Mouse (Mus musculus) embryonic facial prominence, embryonic 15.5 days (tissue): ENCODE results near the gene Pld1. TPM values are rescaled to one million over a fixed set of nuclear protein-coding genes. Genes with fewer than 3 reads are reported as not detected.
"Not testable (repeated sequence)": the region's sequence is repeated elsewhere in the genome, so short reads cannot be mapped to it uniquely, and the experiment has no call there.

Source experiments
- ATAC-seq: fragments of 200-750 bp; cut with Nextera tagmentation; 2 replicates; pipeline ENCODE4 v1.8.0; 2017; ENCODE audit warnings: low read depth, moderate TSS enrichment; ENCODE audit not compliant: insufficient number of reproducible peaks, low FRiP score, low TSS enrichment
- H3K27ac ChIP-seq: fragments of 300-500 bp; sonication (generic); replicated peaks from 2 replicates; pipeline ENCODE4 v1.5.1; 2015; ENCODE audit warnings: mild to moderate bottlenecking, inconsistent platforms
- H3K27me3 ChIP-seq: fragments of 300-500 bp; sonication (generic); 2 replicates; pipeline ENCODE4 v1.6.1; 2015; ENCODE audit warnings: inconsistent platforms
- H3K36me3 ChIP-seq: fragments of 300-500 bp; sonication (generic); 2 replicates; pipeline ENCODE4 v1.6.1; 2015; ENCODE audit warnings: mild to moderate bottlenecking, inconsistent platforms
- H3K4me1 ChIP-seq: fragments of 300-500 bp; sonication (generic); 2 replicates; pipeline ENCODE4 v1.6.1; 2015; ENCODE audit warnings: inconsistent platforms
- H3K4me2 ChIP-seq: fragments of 300-500 bp; sonication (generic); replicated peaks from 2 replicates; pipeline ENCODE4 v1.6.1; 2015; ENCODE audit warnings: mild to moderate bottlenecking, inconsistent platforms
- H3K4me3 ChIP-seq: fragments of 300-500 bp; sonication (generic); replicated peaks from 2 replicates; pipeline ENCODE4 v1.5.1; 2015; ENCODE audit warnings: mild to moderate bottlenecking, inconsistent platforms
- H3K9ac ChIP-seq: fragments of 300-500 bp; sonication (generic); 2 replicates; pipeline ENCODE4 v1.6.1; 2015; ENCODE audit warnings: inconsistent platforms
- H3K9me3 ChIP-seq: fragments of 300-500 bp; sonication (generic); replicated peaks from 2 replicates; pipeline ENCODE4 v1.6.1; 2016; ENCODE audit warnings: inconsistent platforms
- WGBS: fragments of 180-500 bp; shearing (Covaris S2); methylation state at CpG from one replicate; pipeline ENCODE4 v1.1.7; 2015; 5-methylcytosine and 5-hydroxymethylcytosine counted together
- polyA plus RNA-seq: library from polyadenylated mRNA; unstranded; fragments of >200 nt; fragmentation: Nextera tagmentation; extraction: Ambion mirVana; gene quantifications from 2 replicates; pipeline ENCODE4 v1.2.1, GENCODE M21; 2015

Pld1 gene
- polyA plus RNA-seq, 1 experiment from 2014 or later, result 6.4 TPM

- Histone ChIP-seq H3K4me1 (no peaks in the 10 kb centered on the region), H3K4me2 (no peak overlapping the region), H3K27ac (no peak overlapping the region), H3K36me3 (no peaks in the 10 kb centered on the region), H3K9me3 (no peaks in the 10 kb centered on the region), H3K27me3 (no peaks in the 10 kb centered on the region), H3K9ac (no peak overlapping the region), H3K4me3 (no peak overlapping the region)
- ATAC-seq, result no peak
- 72% methylated on average over 14 of the region's 14 CpGs for WGBS
Measured at GRCm38 (mm10) chr3:27918656-27919436, 19.6 kb upstream of the Pld1 start.

- H3K4me1 ChIP-seq, result no peaks in the 10 kb centered on the region
- no peak overlapping the region for H3K4me2 ChIP-seq
- no peak overlapping the region for H3K9ac ChIP-seq
- no peak overlapping the region for H3K4me3 ChIP-seq
- WGBS, result 85% methylated on average over 11 of the region's 11 CpGs
- no peaks in the 10 kb centered on the region for H3K27me3 ChIP-seq
- H3K36me3 ChIP-seq, result no peaks in the 10 kb centered on the region
- no peak overlapping the region for H3K27ac ChIP-seq
- no peak for ATAC-seq
- H3K9me3 ChIP-seq, result no peaks in the 10 kb centered on the region
Measured at GRCm38 (mm10) chr3:27921268-27922020, 17.1 kb upstream of the Pld1 start.

- H3K36me3 ChIP-seq, result no peaks in the 10 kb centered on the region
- H3K9ac ChIP-seq, result no peak overlapping the region
- ATAC-seq, result no peak
- H3K27ac ChIP-seq, result no peak overlapping the region
- H3K4me3 ChIP-seq, result no peak overlapping the region
- no peaks in the 10 kb centered on the region for H3K27me3 ChIP-seq
- no peaks in the 10 kb centered on the region for H3K4me1 ChIP-seq
- no peak overlapping the region for H3K4me2 ChIP-seq
- WGBS, result 71% methylated on average over 3 of the region's 3 CpGs
- no peaks in the 10 kb centered on the region for H3K9me3 ChIP-seq
Measured at GRCm38 (mm10) chr3:27924037-27924436, 14.5 kb upstream of the Pld1 start.

GRCm38 (mm10) chr3:27929219-27929618 is 9.3 kb upstream of the Pld1 start:
- WGBS, result 82% methylated on average over 4 of the region's 4 CpGs
- no peaks in the 10 kb centered on the region for H3K4me1 ChIP-seq
- no peak overlapping the region for H3K27ac ChIP-seq

GRCm38 (mm10) chr3:27932391-27932790 is 6.1 kb upstream of the Pld1 start:
- H3K4me1 ChIP-seq, result 0 out of 2 replicates have a peak, but pooled peaks cover 5% of the 10 kb centered on the region
- H3K9ac ChIP-seq, result no peak overlapping the region
- no peaks in the 10 kb centered on the region for H3K9me3 ChIP-seq
- H3K27me3 ChIP-seq, result no peaks in the 10 kb centered on the region
- no peaks in the 10 kb centered on the region for H3K36me3 ChIP-seq
- no peak overlapping the region for H3K4me3 ChIP-seq
- no peak overlapping the region for H3K27ac ChIP-seq
- 83% methylated on average over 5 of the region's 5 CpGs for WGBS
- no peak overlapping the region for H3K4me2 ChIP-seq
- ATAC-seq, result no peak

More at GRCm38 (mm10) chr3:27929219-27929618, 9.3 kb upstream of the Pld1 start:
- no peak for ATAC-seq
- H3K9ac ChIP-seq, result no peak overlapping the region
- H3K4me2 ChIP-seq, result no peak overlapping the region
- H3K9me3 ChIP-seq, result no peaks in the 10 kb centered on the region
- H3K4me3 ChIP-seq, result no peak overlapping the region
- H3K27me3 ChIP-seq, result no peaks in the 10 kb centered on the region
- H3K36me3 ChIP-seq, result no peaks in the 10 kb centered on the region

- Histone ChIP-seq H3K27ac (no peak overlapping the region), H3K9me3 (no peaks in the 10 kb centered on the region), H3K27me3 (no peaks in the 10 kb centered on the region), H3K36me3 (no peaks in the 10 kb centered on the region), H3K4me3 (no peak overlapping the region), H3K9ac (no peak overlapping the region), H3K4me2 (no peak overlapping the region), H3K4me1 (peaks cover 24% of the 10 kb centered on the region)
- no peak for ATAC-seq
- 80% methylated on average over 3 of the region's 3 CpGs for WGBS
Measured at GRCm38 (mm10) chr3:27935644-27936043, 2.9 kb upstream of the Pld1 start.

GRCm38 (mm10) chr3:27936731-27937130 is 1.8 kb upstream of the Pld1 start:
- peaks cover 32% of the 10 kb centered on the region for H3K4me1 ChIP-seq
- no peaks in the 10 kb centered on the region for H3K27me3 ChIP-seq
- no peak overlapping the region for H3K27ac ChIP-seq
- no peak overlapping the region for H3K9ac ChIP-seq
- 76% methylated on average over 5 of the region's 5 CpGs for WGBS
- no peak overlapping the region for H3K4me3 ChIP-seq
- H3K36me3 ChIP-seq, result no peaks in the 10 kb centered on the region
- no peak for ATAC-seq
- no peaks in the 10 kb centered on the region for H3K9me3 ChIP-seq
- H3K4me2 ChIP-seq, result no peak overlapping the region

- H3K4me2 ChIP-seq, result peak overlapping the region; percentile 97
- H3K9me3 ChIP-seq, result no peaks in the 10 kb centered on the region
- H3K27ac ChIP-seq, result no peak overlapping the region
- no peaks in the 10 kb centered on the region for H3K27me3 ChIP-seq
- 52% methylated on average over 13 of the region's 13 CpGs for WGBS
- ATAC-seq, result no peak
- H3K4me1 ChIP-seq, result peaks cover 36% of the 10 kb centered on the region
- no peak overlapping the region for H3K4me3 ChIP-seq
- H3K9ac ChIP-seq, result no peak overlapping the region
- H3K36me3 ChIP-seq, result no peaks in the 10 kb centered on the region
Measured at GRCm38 (mm10) chr3:27937144-27938110, 1.1 kb upstream of the Pld1 start.

- no peak overlapping the region for H3K4me3 ChIP-seq
- WGBS, result 46% methylated on average over 3 of the region's 3 CpGs
- H3K9ac ChIP-seq, result no peak overlapping the region
- no peaks in the 10 kb centered on the region for H3K9me3 ChIP-seq
- no peak for ATAC-seq
- no peaks in the 10 kb centered on the region for H3K27me3 ChIP-seq
- H3K4me2 ChIP-seq, result no peak overlapping the region
- peaks cover 36% of the 10 kb centered on the region for H3K4me1 ChIP-seq
- H3K36me3 ChIP-seq, result no peaks in the 10 kb centered on the region
- H3K27ac ChIP-seq, result no peak overlapping the region
Measured at GRCm38 (mm10) chr3:27941634-27942033, 3.1 kb downstream of the Pld1 start.

- no peak overlapping the region for H3K4me2 ChIP-seq
- 0 out of 2 replicates have a peak overlapping the region, but pooled peaks have one; percentile 17 for H3K27ac ChIP-seq
- H3K27me3 ChIP-seq, result no peaks in the 10 kb centered on the region
- no peak overlapping the region for H3K4me3 ChIP-seq
- no peak for ATAC-seq
- H3K9ac ChIP-seq, result no peak overlapping the region
- 75% methylated on average over 7 of the region's 7 CpGs for WGBS
- no peaks in the 10 kb centered on the region for H3K36me3 ChIP-seq
- no peaks in the 10 kb centered on the region for H3K9me3 ChIP-seq
- peaks cover 26% of the 10 kb centered on the region for H3K4me1 ChIP-seq
Measured at GRCm38 (mm10) chr3:27942991-27943390, 4.5 kb downstream of the Pld1 start.

GRCm38 (mm10) chr3:27945397-27945796 is 6.9 kb downstream of the Pld1 start:
- 81% methylated on average over 2 of the region's 2 CpGs for WGBS
- not testable (repeated sequence) for H3K9ac ChIP-seq, H3K27me3 ChIP-seq, ATAC-seq, H3K36me3 ChIP-seq, H3K27ac ChIP-seq, H3K4me3 ChIP-seq, H3K4me2 ChIP-seq, H3K9me3 ChIP-seq
- peaks cover 12% of the 10 kb centered on the region for H3K4me1 ChIP-seq
